Mouse (Mus musculus) activated CD4-positive, CD25-positive, alpha-beta regulatory T cell (primary cell): ENCODE measurements around the gene Dgcr6. TPM values are rescaled to one million over a fixed set of nuclear protein-coding genes. Genes with fewer than 3 reads are reported as not detected.

Experiments used
- polyA plus RNA-seq, 2 experiments: library from polyadenylated mRNA; unstranded; fragments of 100-300 nt; shearing (Covaris generic); gene quantifications; one replicate each; pipeline ENCODE4 v1.2.1; 2017

Dgcr6 gene
- 10 to 100 TPM; 36.6 to 37.8 TPM for polyA plus RNA-seq

DNA sequence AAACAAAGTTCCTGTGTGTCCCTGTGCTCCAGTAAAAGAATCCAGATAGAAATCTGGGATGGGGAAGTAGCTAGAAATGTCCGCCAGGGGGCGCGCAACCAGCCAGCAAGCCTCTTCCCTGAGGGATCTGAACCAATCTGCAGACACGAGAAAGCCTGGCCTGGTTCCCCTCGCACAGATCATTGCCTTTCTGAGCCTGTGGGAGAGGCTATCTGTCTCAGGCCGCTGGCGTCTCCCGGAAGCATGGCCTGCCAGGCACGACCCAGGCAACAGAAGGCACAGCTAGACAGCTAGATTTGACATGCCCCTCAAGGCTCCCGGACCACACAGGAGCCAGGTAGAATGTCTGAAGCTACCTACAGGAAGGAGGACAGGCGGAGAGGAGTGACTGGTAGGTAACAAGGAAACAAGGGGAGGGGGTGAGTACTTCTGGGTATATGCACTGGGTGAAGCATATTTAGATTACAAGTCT, at the start of gene Dgcr6:
Dgcr6 (plus strand) TSS at position 130 of the 472 bp plus-strand sequence.

Other genes starting within 250 kb of the Dgcr6 start
- gene B830017H08Rik, start 219.7 kb upstream of the Dgcr6 start, polyA plus RNA-seq, result not detected
- 1 to 10 TPM; 1.5 to 2.1 TPM for gene Car15, start 214.5 kb upstream of the Dgcr6 start, polyA plus RNA-seq
- under 1 TPM; 0.31 to 0.33 TPM for gene Gm20518, start 161.2 kb upstream of the Dgcr6 start, polyA plus RNA-seq
- not detected for gene Tssk1, start 158.6 kb upstream of the Dgcr6 start, polyA plus RNA-seq
- gene Dgcr2, start 154.3 kb upstream of the Dgcr6 start, polyA plus RNA-seq, result 10 to 100 TPM; 36.9 to 52.6 TPM
- gene Tssk2, start 154.2 kb upstream of the Dgcr6 start, polyA plus RNA-seq, result not detected
- gene Ess2, start 141.5 kb upstream of the Dgcr6 start, polyA plus RNA-seq, result 10 to 100 TPM; 51.7 to 68.8 TPM
- not detected for gene Gsc2, start 137.8 kb upstream of the Dgcr6 start, polyA plus RNA-seq
- 10 to 100 TPM; 40.7 to 50.5 TPM for gene Slc25a1, start 124.6 kb upstream of the Dgcr6 start, polyA plus RNA-seq
- gene Vpreb2, start 72.4 kb upstream of the Dgcr6 start, polyA plus RNA-seq, result not detected
- gene Prodh, start 37.3 kb downstream of the Dgcr6 start, polyA plus RNA-seq, result 1 to 10 TPM; 3.8 to 9.4 TPM
- gene Rtn4r, start 74.8 kb downstream of the Dgcr6 start, polyA plus RNA-seq, result not detected
- gene Ccdc188, start 165.0 kb downstream of the Dgcr6 start, polyA plus RNA-seq, result not detected
- gene Zdhhc8, start 182.3 kb downstream of the Dgcr6 start, polyA plus RNA-seq, result 10 to 100 TPM in 1 of 2 experiments, 1 to 10 TPM in 1; 8.7 to 10.8 TPM
- 10 to 100 TPM; 72.3 to 76.6 TPM for gene Trmt2a, start 195.8 kb downstream of the Dgcr6 start, polyA plus RNA-seq
- 100 to 1,000 TPM; 245 to 294 TPM for gene Ranbp1, start 195.9 kb downstream of the Dgcr6 start, polyA plus RNA-seq
- under 1 TPM in 1 of 2 experiments, not detected in 1; 0.69 TPM for gene Gm49776, start 205.5 kb downstream of the Dgcr6 start, polyA plus RNA-seq
- 10 to 100 TPM; 20.9 to 25.4 TPM for gene Dgcr8, start 236.4 kb downstream of the Dgcr6 start, polyA plus RNA-seq